Mouse (Mus musculus): Measurements from ENCODE around the gene Hoxa13. TPM values are rescaled to one million over a fixed set of nuclear protein-coding genes. Genes with fewer than 3 reads are reported as not detected.

Gene Hoxa13
- polyA plus RNA-seq, 1 experiment from 2014 or later = 0.15 TPM

GRCm38 (mm10) chr6:52236806-52237205, 23.9 kb downstream of the Hoxa13 start:
- 11% methylated on average over 3 of the region's 3 CpGs for WGBS
- Histone ChIP-seq H3K4me3 (ENCODE audit: low read depth, low read length) (no peak overlapping the region), H3K9ac (ENCODE audit: low read depth, low read length) (no peak overlapping the region), H3K9me3 (ENCODE audit: control insufficient read depth, low read length) (no peaks in the 10 kb centered on the region), H3K4me1 (replicated peaks; ENCODE audit: control insufficient read depth, insufficient read depth, low read length) (no peaks in the 10 kb centered on the region), H3K4me2 (no peak overlapping the region), H3K27me3 (replicated peaks; ENCODE audit: control insufficient read depth, insufficient read depth, low read length) (peaks cover 98% of the 10 kb centered on the region), H3K27ac (ENCODE audit: low read depth, low read length) (no peak overlapping the region), H3K36me3 (ENCODE audit: control insufficient read depth, insufficient read depth, low read length) (no peaks in the 10 kb centered on the region)
- ATAC-seq (replicated peaks; ENCODE audit: low FRiP score) = no peak
- DNase-seq (ENCODE audit: low spot score) = no peak

DNA sequence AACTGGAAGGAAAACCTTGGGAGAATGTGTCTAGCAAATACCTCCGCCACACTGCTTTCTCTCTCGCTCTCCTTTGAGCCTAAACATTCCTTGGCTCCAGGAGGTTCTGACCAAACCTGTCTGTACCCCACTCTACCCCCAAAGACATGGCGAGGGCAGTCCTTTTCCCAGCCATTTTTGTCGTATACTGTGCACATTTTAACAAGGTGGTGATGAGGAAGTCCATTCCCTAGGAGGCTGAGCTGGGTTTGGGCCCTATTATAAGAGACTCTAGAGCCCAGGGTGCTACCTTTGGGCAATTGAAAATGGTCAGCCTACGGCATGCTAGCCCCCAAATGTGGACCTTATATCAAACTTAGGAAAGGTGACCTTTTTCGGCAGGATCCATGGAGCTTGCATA, 24.8 kb downstream of the Hoxa13 start:
- Histone ChIP-seq H3K9ac (ENCODE audit: low read depth, low read length) (no peak overlapping the region), H3K27me3 (replicated peaks; ENCODE audit: control insufficient read depth, insufficient read depth, low read length) (peaks cover 96% of the 10 kb centered on the region), H3K4me2 (no peak overlapping the region), H3K9me3 (ENCODE audit: control insufficient read depth, low read length) (no peaks in the 10 kb centered on the region), H3K4me3 (ENCODE audit: low read depth, low read length) (no peak overlapping the region), H3K27ac (ENCODE audit: low read depth, low read length) (no peak overlapping the region), H3K4me1 (replicated peaks; ENCODE audit: control insufficient read depth, insufficient read depth, low read length) (no peaks in the 10 kb centered on the region), H3K36me3 (ENCODE audit: control insufficient read depth, insufficient read depth, low read length) (no peaks in the 10 kb centered on the region)
- ATAC-seq (replicated peaks; ENCODE audit: low FRiP score) = no peak
- no peak for DNase-seq (ENCODE audit: low spot score)
- 23% methylated on average over 6 of the region's 6 CpGs for WGBS

DNA sequence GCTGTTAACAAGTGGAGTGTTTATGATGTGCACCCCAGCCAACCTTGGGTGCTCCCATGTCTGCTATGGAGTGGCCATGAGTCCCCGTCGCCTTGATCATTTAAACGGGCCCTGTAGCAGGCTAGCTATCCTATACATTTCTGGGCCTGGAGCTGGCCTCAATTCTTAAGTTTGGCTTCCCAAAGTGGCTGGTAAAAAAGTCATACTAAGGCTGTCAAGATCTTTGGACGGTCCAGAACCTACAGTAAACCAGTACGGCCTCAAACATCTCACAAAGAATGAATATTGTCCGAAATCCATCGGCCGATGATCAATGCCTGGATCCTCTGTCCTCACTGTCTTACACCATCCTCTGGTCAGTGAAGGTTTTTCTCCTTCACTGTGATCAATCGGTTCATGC, 25.4 kb downstream of the Hoxa13 start:
- no peak overlapping the region for H3K27ac ChIP-seq (ENCODE audit: low read depth, low read length)
- no peak for ATAC-seq (replicated peaks; ENCODE audit: low FRiP score)
- H3K4me2 ChIP-seq = no peak overlapping the region
- H3K9ac ChIP-seq (ENCODE audit: low read depth, low read length) = no peak overlapping the region
- H3K4me3 ChIP-seq (ENCODE audit: low read depth, low read length) = no peak overlapping the region
- WGBS = 29% methylated on average over 9 of the region's 9 CpGs
- no peaks in the 10 kb centered on the region for H3K9me3 ChIP-seq (ENCODE audit: control insufficient read depth, low read length)
- DNase-seq (ENCODE audit: low spot score) = no peak
- H3K27me3 ChIP-seq (replicated peaks; ENCODE audit: control insufficient read depth, insufficient read depth, low read length) = peaks cover 96% of the 10 kb centered on the region
- H3K36me3 ChIP-seq (ENCODE audit: control insufficient read depth, insufficient read depth, low read length) = no peaks in the 10 kb centered on the region
- H3K4me1 ChIP-seq (replicated peaks; ENCODE audit: control insufficient read depth, insufficient read depth, low read length) = no peaks in the 10 kb centered on the region

GRCm38 (mm10) chr6:52234428-52235140, 26.1 kb downstream of the Hoxa13 start:
- H3K27me3 ChIP-seq (replicated peaks; ENCODE audit: control insufficient read depth, insufficient read depth, low read length) = peaks cover 96% of the 10 kb centered on the region
- DNase-seq (ENCODE audit: low spot score) = no peak
- no peaks in the 10 kb centered on the region for H3K36me3 ChIP-seq (ENCODE audit: control insufficient read depth, insufficient read depth, low read length)
- peak overlapping the region; percentile 26 for H3K4me3 ChIP-seq (ENCODE audit: low read depth, low read length)
- H3K4me2 ChIP-seq = no peak overlapping the region
- no peak overlapping the region for H3K9ac ChIP-seq (ENCODE audit: low read depth, low read length)
- no peaks in the 10 kb centered on the region for H3K9me3 ChIP-seq (ENCODE audit: control insufficient read depth, low read length)
- H3K27ac ChIP-seq (ENCODE audit: low read depth, low read length) = no peak overlapping the region
- 2% methylated on average over 67 of the region's 68 CpGs for WGBS
- H3K4me1 ChIP-seq (replicated peaks; ENCODE audit: control insufficient read depth, insufficient read depth, low read length) = no peaks in the 10 kb centered on the region
- no peak for ATAC-seq (replicated peaks; ENCODE audit: low FRiP score)

DNA sequence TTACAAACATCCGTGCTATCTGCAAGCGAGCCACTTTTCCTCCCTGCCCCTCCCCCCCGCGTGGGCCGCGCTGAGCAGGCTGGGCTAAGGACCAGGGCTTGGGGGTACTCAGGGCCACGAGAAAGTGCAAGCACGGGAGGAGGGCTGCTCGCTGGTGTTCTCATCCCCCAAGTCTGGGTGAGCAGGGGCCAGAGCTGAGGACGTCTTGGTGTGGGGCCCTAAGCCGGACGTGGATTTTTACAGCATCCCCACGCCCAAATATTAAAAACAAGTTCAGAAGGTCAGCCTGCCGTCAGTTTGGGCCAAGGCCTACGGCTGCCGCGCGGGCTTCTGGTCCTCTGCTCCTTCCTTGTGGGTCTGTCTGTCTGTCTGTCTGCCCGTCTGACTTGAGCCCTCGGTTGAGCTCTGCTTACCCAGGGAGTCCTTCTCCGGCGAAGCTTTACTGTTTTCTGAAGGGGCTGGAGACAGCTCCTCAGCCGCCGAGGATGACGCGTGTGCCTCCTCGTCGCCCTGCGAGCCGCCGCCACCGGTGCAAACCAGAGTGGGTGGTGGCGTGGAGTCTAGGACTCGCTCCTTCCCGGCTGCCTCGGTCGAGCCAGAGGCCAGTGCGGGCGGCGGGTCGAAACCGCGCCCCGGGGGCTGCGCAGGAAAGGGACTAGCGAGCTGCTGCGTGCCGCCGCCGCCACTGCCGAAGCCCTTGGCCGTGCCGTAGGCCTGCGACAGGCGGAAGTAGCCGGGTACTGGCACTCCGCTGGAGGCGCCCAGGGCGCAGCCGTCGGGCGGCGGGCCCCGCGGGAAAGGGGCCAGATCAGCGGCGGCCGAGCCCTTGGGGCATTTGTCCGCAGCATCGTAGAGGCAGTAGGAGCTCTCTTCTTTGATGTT, 26.9 kb downstream of the Hoxa13 start:
- ATAC-seq (replicated peaks; ENCODE audit: low FRiP score) (no peak), DNase-seq (ENCODE audit: low spot score) (no peak)
- Histone ChIP-seq H3K4me1 (replicated peaks; ENCODE audit: control insufficient read depth, insufficient read depth, low read length) (no peaks in the 10 kb centered on the region), H3K9me3 (ENCODE audit: control insufficient read depth, low read length) (no peaks in the 10 kb centered on the region), H3K27ac (ENCODE audit: low read depth, low read length) (no peak overlapping the region), H3K9ac (ENCODE audit: low read depth, low read length) (no peak overlapping the region), H3K4me3 (ENCODE audit: low read depth, low read length) (peak overlapping the region; percentile 26), H3K27me3 (replicated peaks; ENCODE audit: control insufficient read depth, insufficient read depth, low read length) (peaks cover 98% of the 10 kb centered on the region), H3K36me3 (ENCODE audit: control insufficient read depth, insufficient read depth, low read length) (no peaks in the 10 kb centered on the region), H3K4me2 (no peak overlapping the region)
- WGBS = 2% methylated on average over 70 of the region's 70 CpGs

- DNase-seq (ENCODE audit: low spot score) (no peak), ATAC-seq (replicated peaks; ENCODE audit: low FRiP score) (no peak)
- Histone ChIP-seq H3K27ac (ENCODE audit: low read depth, low read length) (no peak overlapping the region), H3K9ac (ENCODE audit: low read depth, low read length) (no peak overlapping the region), H3K4me2 (no peak overlapping the region; the same call in 1 of the 2 replicates), H3K27me3 (replicated peaks; ENCODE audit: control insufficient read depth, insufficient read depth, low read length) (peaks cover 96% of the 10 kb centered on the region), H3K9me3 (ENCODE audit: control insufficient read depth, low read length) (no peaks in the 10 kb centered on the region), H3K4me1 (replicated peaks; ENCODE audit: control insufficient read depth, insufficient read depth, low read length) (no peaks in the 10 kb centered on the region), H3K36me3 (ENCODE audit: control insufficient read depth, insufficient read depth, low read length) (no peaks in the 10 kb centered on the region), H3K4me3 (ENCODE audit: low read depth, low read length) (no peak overlapping the region)
- WGBS = 3% methylated on average over 23 of the region's 23 CpGs
These were observed 27.6 kb downstream of the Hoxa13 start for GRCm38 (mm10) chr6:52232984-52233545.

- H3K4me2 ChIP-seq = peak overlapping the region; percentile 23; the same call in 1 of the 2 replicates
- H3K36me3 ChIP-seq (ENCODE audit: control insufficient read depth, insufficient read depth, low read length) = no peaks in the 10 kb centered on the region
- no peaks in the 10 kb centered on the region for H3K9me3 ChIP-seq (ENCODE audit: control insufficient read depth, low read length)
- peaks cover 96% of the 10 kb centered on the region for H3K27me3 ChIP-seq (replicated peaks; ENCODE audit: control insufficient read depth, insufficient read depth, low read length)
- H3K9ac ChIP-seq (ENCODE audit: low read depth, low read length) = no peak overlapping the region
- ATAC-seq (replicated peaks; ENCODE audit: low FRiP score) (no peak), DNase-seq (ENCODE audit: low spot score) (no peak)
- no peaks in the 10 kb centered on the region for H3K4me1 ChIP-seq (replicated peaks; ENCODE audit: control insufficient read depth, insufficient read depth, low read length)
- 0 out of 2 replicates have a peak overlapping the region, but pooled peaks have one; percentile 1 for H3K4me3 ChIP-seq (ENCODE audit: low read depth, low read length)
- 1% methylated on average over 18 of the region's 18 CpGs for WGBS
- H3K27ac ChIP-seq (ENCODE audit: low read depth, low read length) = no peak overlapping the region
These were observed 28.1 kb downstream of the Hoxa13 start for GRCm38 (mm10) chr6:52232568-52232965.

- Histone ChIP-seq H3K4me1 (replicated peaks; ENCODE audit: control insufficient read depth, insufficient read depth, low read length) (no peaks in the 10 kb centered on the region), H3K9me3 (ENCODE audit: control insufficient read depth, low read length) (no peaks in the 10 kb centered on the region), H3K9ac (ENCODE audit: low read depth, low read length) (no peak overlapping the region), H3K4me2 (no peak overlapping the region; the same call in 1 of the 2 replicates), H3K27me3 (replicated peaks; ENCODE audit: control insufficient read depth, insufficient read depth, low read length) (peaks cover 96% of the 10 kb centered on the region), H3K36me3 (ENCODE audit: control insufficient read depth, insufficient read depth, low read length) (no peaks in the 10 kb centered on the region), H3K4me3 (ENCODE audit: low read depth, low read length) (0 out of 2 replicates have a peak overlapping the region, but pooled peaks have one; percentile 1), H3K27ac (ENCODE audit: low read depth, low read length) (no peak overlapping the region)
- WGBS = 2% methylated on average over 18 of the region's 18 CpGs
- ATAC-seq (replicated peaks; ENCODE audit: low FRiP score) = no peak
- DNase-seq (ENCODE audit: low spot score) = no peak
These were observed 28.7 kb downstream of the Hoxa13 start for GRCm38 (mm10) chr6:52231885-52232567.

Data from liver, embryonic 11.5 days (tissue).